Mouse (Mus musculus) c-Kit-positive CD71-positive TER-119-positive erythroid progenitor cells, embryonic 14.5 days (primary cell): ENCODE measurements around the gene Fbln1.
"Not testable (repeated sequence)": the region's sequence is repeated elsewhere in the genome, so short reads cannot be mapped to it uniquely, and the experiment has no call there.

Experiments
- DNase-seq: peaks from one replicate; pipeline ENCODE4 v3.0.0-alpha.2; 2013; ENCODE audit warnings: low spot score

Gene Fbln1

GRCm38 (mm10) chr15:85295544-85295943 lies 89.8 kb downstream of the Fbln1 start:
- DNase-seq = no peak

- DNase-seq = no peak
Measured at GRCm38 (mm10) chr15:85295977-85296376, 90.2 kb downstream of the Fbln1 start.

- no peak for DNase-seq
Measured at GRCm38 (mm10) chr15:85296538-85296937, 90.8 kb downstream of the Fbln1 start.

GRCm38 (mm10) chr15:85298167-85298781 lies 92.5 kb downstream of the Fbln1 start:
- no peak for DNase-seq

- DNase-seq = no peak
Measured at GRCm38 (mm10) chr15:85298946-85299345, 93.2 kb downstream of the Fbln1 start.

- DNase-seq = no peak
Measured at GRCm38 (mm10) chr15:85303241-85303640, 97.5 kb downstream of the Fbln1 start.

GRCm38 (mm10) chr15:85303976-85304375 lies 98.2 kb downstream of the Fbln1 start:
- no peak for DNase-seq

GRCm38 (mm10) chr15:85307061-85307660 lies 101.4 kb downstream of the Fbln1 start:
- DNase-seq = no peak

GRCm38 (mm10) chr15:85311058-85311657 lies 105.4 kb downstream of the Fbln1 start:
- DNase-seq = no peak

GRCm38 (mm10) chr15:85315378-85316025 lies 109.8 kb downstream of the Fbln1 start:
- DNase-seq = peak; percentile 35

- no peak for DNase-seq
Measured at GRCm38 (mm10) chr15:85316342-85317140, 110.8 kb downstream of the Fbln1 start.

GRCm38 (mm10) chr15:85319924-85320668 lies 114.3 kb downstream of the Fbln1 start:
- no peak for DNase-seq

GRCm38 (mm10) chr15:85323214-85323613 lies 117.5 kb downstream of the Fbln1 start:
- no peak for DNase-seq

- DNase-seq = no peak
Measured at GRCm38 (mm10) chr15:85324426-85324825, 118.7 kb downstream of the Fbln1 start.

GRCm38 (mm10) chr15:85327808-85328207 lies 122.1 kb downstream of the Fbln1 start:
- DNase-seq = no peak

- DNase-seq = not testable (repeated sequence)
Measured at GRCm38 (mm10) chr15:85328455-85328854, 122.7 kb downstream of the Fbln1 start.

GRCm38 (mm10) chr15:85329096-85329495 lies 123.3 kb downstream of the Fbln1 start:
- no peak for DNase-seq

GRCm38 (mm10) chr15:85330024-85330423 lies 124.3 kb downstream of the Fbln1 start:
- DNase-seq = no peak

- not testable (repeated sequence) for DNase-seq
Measured at GRCm38 (mm10) chr15:85333511-85333910, 127.8 kb downstream of the Fbln1 start.

- DNase-seq = no peak
Measured at GRCm38 (mm10) chr15:85334234-85334633, 128.5 kb downstream of the Fbln1 start.

GRCm38 (mm10) chr15:85335671-85336300 lies 130.0 kb downstream of the Fbln1 start, which contains the start of gene Atxn10:
Gene Atxn10, plus strand, starts transcription at chr15:85336245.
- DNase-seq = no peak
